Mouse (Mus musculus): ENCODE measurements at regions not wholly inside any gene's neighbourhood (a gene's known extent, or its start where the extent isn't known, plus 50 kb on each side); places are given as distances from the start of the nearest gene placed in this dataset.

- H3K27ac ChIP-seq (ENCODE audit: low read depth): no peak overlapping the region
- no peak for ATAC-seq (ENCODE audit: insufficient read depth)
Observed at GRCm38 (mm10) chr1:133482891-133483290, 58.7 kb upstream of the Sox13 start.

DNA sequence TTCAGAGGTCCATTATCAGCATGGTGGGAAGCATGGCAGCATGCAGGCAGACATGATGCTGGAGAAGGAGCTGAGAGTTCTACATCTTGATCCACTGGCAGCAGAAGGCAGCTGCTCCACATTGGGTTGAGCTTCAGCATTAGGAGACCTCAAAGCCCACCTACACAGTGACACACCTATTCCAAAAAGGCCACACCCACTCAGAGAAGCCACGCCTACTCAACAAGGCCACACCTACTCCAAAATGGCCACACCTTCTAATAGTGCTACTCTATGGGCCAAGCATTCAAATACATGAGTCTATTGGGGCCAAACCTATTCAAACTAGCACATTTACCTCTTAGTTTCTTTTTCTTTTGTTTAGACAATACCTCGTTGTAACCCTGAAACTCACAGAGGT, 50.4 kb upstream of the Sox13 start:
- H3K9me3 ChIP-seq (ENCODE audit: low read depth, low read length): no peaks in the 10 kb centered on the region
- no peak for ATAC-seq (ENCODE audit: insufficient read depth)
- H3K4me1 ChIP-seq (ENCODE audit: insufficient read depth): 0 out of 2 replicates have a peak, but pooled peaks cover 5% of the 10 kb centered on the region
- DNase-seq: no peak
- WGBS: 65% methylated on average over 2 of the region's 2 CpGs
- no peak for TF ChIP-seq CTCF (IDR thresholded peaks at IDR 0.05; ENCODE audit: low read depth)
- H3K27me3 ChIP-seq (ENCODE audit: insufficient read depth, low read length): no peaks in the 10 kb centered on the region
- H3K4me2 ChIP-seq: no peak overlapping the region
- H3K27ac ChIP-seq (ENCODE audit: low read depth): no peak overlapping the region
- H3K36me3 ChIP-seq (ENCODE audit: insufficient read depth): no peaks in the 10 kb centered on the region
- H3K4me3 ChIP-seq (ENCODE audit: low read depth, low read length): no peak overlapping the region
- no peak overlapping the region for H3K9ac ChIP-seq

More at GRCm38 (mm10) chr1:133482891-133483290, 58.7 kb upstream of the Sox13 start:
- TF ChIP-seq CTCF (IDR thresholded peaks at IDR 0.05; ENCODE audit: low read depth): no peak
- H3K27me3 ChIP-seq (ENCODE audit: insufficient read depth, low read length): no peaks in the 10 kb centered on the region
- no peak overlapping the region for H3K4me2 ChIP-seq
- H3K4me3 ChIP-seq (ENCODE audit: low read depth, low read length): no peak overlapping the region
- DNase-seq: no peak
- no peaks in the 10 kb centered on the region for H3K9me3 ChIP-seq (ENCODE audit: low read depth, low read length)
- H3K9ac ChIP-seq: no peak overlapping the region
- 0 out of 2 replicates have a peak, but pooled peaks cover 5% of the 10 kb centered on the region for H3K4me1 ChIP-seq (ENCODE audit: insufficient read depth)
- 50% methylated on average over 5 of the region's 5 CpGs for WGBS
- no peaks in the 10 kb centered on the region for H3K36me3 ChIP-seq (ENCODE audit: insufficient read depth)

All from lung, embryonic 14.5 days (tissue).